Mouse (Mus musculus): ENCODE data around the gene Rbm19. TPM values are rescaled to one million over a fixed set of nuclear protein-coding genes. Genes with fewer than 3 reads are reported as not detected.

The Rbm19 gene
- polyA plus RNA-seq, 1 experiment from 2014 or later, result 12.8 TPM

DNA sequence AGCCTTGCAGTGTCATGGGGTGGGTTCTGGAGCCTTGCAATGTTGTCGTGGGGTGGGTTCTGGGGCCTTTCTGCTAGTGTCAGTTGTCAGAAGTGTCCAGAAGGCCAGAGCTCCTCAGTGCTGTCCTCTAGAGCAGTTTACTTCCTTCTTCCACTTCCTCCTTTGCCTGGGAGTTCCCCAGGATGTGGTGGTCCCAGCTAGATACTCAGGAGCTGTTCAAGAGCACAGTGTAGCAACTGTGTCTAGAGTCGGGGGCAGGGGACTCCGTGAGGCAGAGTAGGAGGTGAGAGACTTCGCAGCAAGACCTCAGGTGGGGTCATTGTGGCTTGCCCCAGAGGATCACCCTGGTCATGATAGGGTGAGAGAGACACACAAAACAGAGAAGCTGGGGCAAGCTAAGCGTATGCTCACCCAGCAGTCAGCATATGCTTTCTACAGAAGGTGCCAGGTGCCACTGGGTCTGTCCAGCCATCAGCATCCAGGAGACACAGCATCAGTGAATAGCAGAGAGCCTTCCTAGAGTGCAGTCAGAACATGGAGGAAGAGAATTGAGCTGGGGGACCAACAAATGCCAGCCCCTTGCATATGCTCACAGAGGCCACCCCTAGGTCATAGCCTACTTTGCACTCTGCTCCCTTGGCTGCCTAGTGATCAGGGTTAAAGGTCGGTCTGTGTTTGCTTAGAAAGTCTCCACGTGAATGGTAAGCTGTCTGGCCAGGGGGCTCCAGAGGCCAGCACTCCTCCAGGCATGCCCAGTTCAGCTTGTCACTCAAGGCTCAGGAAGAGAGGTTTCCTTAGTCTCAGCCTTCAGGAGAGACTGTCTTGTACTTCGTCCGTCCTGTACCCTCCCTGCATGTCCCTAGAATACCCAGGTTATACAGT is 49.0 kb downstream of the Rbm19 start:
- 79% methylated on average over 9 of the region's 9 CpGs for WGBS
- no peak overlapping the region for H3K4me3 ChIP-seq (ENCODE audit: low read depth, low read length)
- no peak overlapping the region for H3K27ac ChIP-seq (ENCODE audit: low read depth, low read length)
- ATAC-seq (no peak), DNase-seq (ENCODE audit: low spot score) (no peak)
- H3K9ac ChIP-seq (ENCODE audit: low read length), result no peak overlapping the region
- H3K9me3 ChIP-seq (replicated peaks; ENCODE audit: control insufficient read depth, low read length), result no peaks in the 10 kb centered on the region
- H3K4me1 ChIP-seq (ENCODE audit: control insufficient read depth, insufficient read depth, low read length), result peaks cover 4% of the 10 kb centered on the region; the same call in 1 of the 2 replicates
- H3K4me2 ChIP-seq (ENCODE audit: low read length), result no peak overlapping the region
- no peaks in the 10 kb centered on the region for H3K36me3 ChIP-seq (ENCODE audit: control insufficient read depth, insufficient read depth, low read length)
- H3K27me3 ChIP-seq (replicated peaks; ENCODE audit: control insufficient read depth, insufficient read depth, low read length), result no peaks in the 10 kb centered on the region

DNA sequence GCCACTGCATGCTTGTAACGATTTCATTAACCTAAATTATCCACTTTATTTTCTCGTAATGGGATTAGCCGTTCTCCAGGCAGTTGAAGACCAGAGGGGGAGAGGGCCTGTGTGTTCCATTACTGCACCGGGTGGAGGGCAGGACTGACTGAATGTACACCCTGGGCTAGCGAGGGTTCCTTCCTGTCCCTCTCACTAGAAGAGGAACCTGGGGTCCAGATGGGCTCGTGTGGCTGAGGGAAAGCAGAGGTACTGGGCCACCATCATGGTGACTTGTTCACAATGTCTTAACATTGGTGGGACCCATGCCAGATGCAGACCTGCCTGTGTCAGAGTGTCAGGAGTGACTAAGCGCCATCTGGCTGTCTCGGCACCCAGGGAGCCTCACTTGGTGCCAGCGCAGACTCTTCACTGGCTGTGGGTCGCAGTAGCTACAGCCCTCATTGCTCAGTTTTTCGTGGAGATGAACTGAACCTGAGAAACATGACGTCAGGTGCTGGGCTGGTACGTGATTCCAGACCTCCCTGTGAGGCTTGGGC is 51.6 kb downstream of the Rbm19 start:
- Histone ChIP-seq H3K4me1 (ENCODE audit: control insufficient read depth, insufficient read depth, low read length) (peaks cover 17% of the 10 kb centered on the region), H3K27me3 (replicated peaks; ENCODE audit: control insufficient read depth, insufficient read depth, low read length) (no peaks in the 10 kb centered on the region), H3K4me2 (ENCODE audit: low read length) (no peak overlapping the region), H3K9ac (ENCODE audit: low read length) (no peak overlapping the region), H3K9me3 (replicated peaks; ENCODE audit: control insufficient read depth, low read length) (no peaks in the 10 kb centered on the region), H3K36me3 (ENCODE audit: control insufficient read depth, insufficient read depth, low read length) (no peaks in the 10 kb centered on the region), H3K27ac (ENCODE audit: low read depth, low read length) (no peak overlapping the region), H3K4me3 (ENCODE audit: low read depth, low read length) (no peak overlapping the region)
- ATAC-seq (no peak), DNase-seq (ENCODE audit: low spot score) (peak; percentile 39)
- 54% methylated on average over 13 of the region's 13 CpGs for WGBS

DNA sequence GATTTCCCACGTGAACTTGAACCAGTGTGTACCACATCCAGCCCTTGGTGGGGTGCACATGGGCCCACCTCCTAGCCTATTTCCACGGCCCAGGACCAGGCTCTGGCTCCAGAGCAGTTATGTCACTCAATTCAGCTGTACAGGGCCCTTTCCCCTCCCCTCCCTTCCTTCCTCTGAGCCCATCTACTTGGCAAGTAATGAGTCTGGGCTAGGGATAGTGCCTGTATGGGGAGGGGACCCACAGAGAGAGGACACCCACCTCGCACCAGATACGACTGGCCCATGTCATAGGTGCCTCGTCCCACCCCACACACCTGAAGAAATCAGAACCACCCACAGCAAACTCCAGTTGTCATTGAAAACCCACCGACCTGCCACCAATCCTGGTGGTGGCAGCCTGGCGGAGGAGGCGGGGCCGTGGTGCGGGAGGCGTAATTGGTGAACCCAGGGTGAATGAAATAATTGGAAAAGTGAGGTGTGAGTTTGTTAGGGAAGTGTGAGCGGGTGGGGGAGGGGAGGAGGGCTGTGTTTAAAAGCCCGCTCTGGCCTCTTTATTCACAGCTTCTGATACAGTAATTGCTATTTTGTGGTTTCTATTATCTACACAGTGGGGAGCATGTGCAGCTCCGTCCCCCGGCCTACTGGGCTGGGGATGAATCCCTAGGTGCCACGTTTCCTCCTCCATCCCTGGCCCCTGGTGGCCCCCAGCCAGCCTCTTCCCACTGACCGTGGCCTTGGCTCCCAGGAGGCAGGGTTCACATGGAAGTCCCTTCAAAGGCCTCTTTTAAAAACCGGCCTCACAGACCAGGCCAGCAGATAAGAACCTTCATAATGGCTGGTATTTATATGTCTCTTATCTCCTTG is 55.8 kb downstream of the Rbm19 start:
- Histone ChIP-seq H3K9ac (ENCODE audit: low read length) (0 out of 2 replicates have a peak overlapping the region, but pooled peaks have one; percentile 13), H3K4me3 (ENCODE audit: low read depth, low read length) (no peak overlapping the region), H3K9me3 (replicated peaks; ENCODE audit: control insufficient read depth, low read length) (no peaks in the 10 kb centered on the region), H3K4me1 (ENCODE audit: control insufficient read depth, insufficient read depth, low read length) (peaks cover 21% of the 10 kb centered on the region), H3K27me3 (replicated peaks; ENCODE audit: control insufficient read depth, insufficient read depth, low read length) (no peaks in the 10 kb centered on the region), H3K4me2 (ENCODE audit: low read length) (no peak overlapping the region), H3K36me3 (ENCODE audit: control insufficient read depth, insufficient read depth, low read length) (peaks cover 7% of the 10 kb centered on the region; the same call in 1 of the 2 replicates), H3K27ac (ENCODE audit: low read depth, low read length) (peak overlapping the region; percentile 10; the same call in 1 of the 2 replicates)
- 14% methylated on average over 18 of the region's 18 CpGs for WGBS
- DNase-seq (ENCODE audit: low spot score) (peak; percentile 84), ATAC-seq (peak; percentile 69)

DNA sequence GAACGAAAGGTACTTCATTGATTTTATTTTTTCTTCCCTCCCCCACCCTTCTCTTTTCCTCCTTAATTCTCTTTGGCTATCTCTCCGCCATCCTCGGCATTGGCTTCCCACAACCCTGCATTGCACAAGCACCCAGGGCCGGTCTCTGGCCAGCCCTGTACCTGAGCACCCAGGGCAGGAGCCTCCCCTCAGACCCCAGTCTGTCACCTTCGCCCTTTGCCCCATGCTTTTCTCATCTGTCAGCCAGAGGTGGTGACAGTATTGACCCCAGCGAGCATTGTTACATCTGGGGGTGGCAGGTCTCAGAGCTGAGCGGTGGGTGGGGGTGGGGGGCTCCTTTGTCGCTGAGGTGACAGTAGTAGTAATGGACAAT is 56.5 kb downstream of the Rbm19 start:
- DNase-seq (ENCODE audit: low spot score), result no peak
- Histone ChIP-seq H3K27me3 (replicated peaks; ENCODE audit: control insufficient read depth, insufficient read depth, low read length) (no peaks in the 10 kb centered on the region), H3K4me2 (ENCODE audit: low read length) (no peak overlapping the region), H3K27ac (ENCODE audit: low read depth, low read length) (no peak overlapping the region), H3K4me3 (ENCODE audit: low read depth, low read length) (no peak overlapping the region), H3K9me3 (replicated peaks; ENCODE audit: control insufficient read depth, low read length) (no peaks in the 10 kb centered on the region), H3K9ac (ENCODE audit: low read length) (no peak overlapping the region), H3K36me3 (ENCODE audit: control insufficient read depth, insufficient read depth, low read length) (peaks cover 7% of the 10 kb centered on the region; the same call in 1 of the 2 replicates), H3K4me1 (ENCODE audit: control insufficient read depth, insufficient read depth, low read length) (peaks cover 19% of the 10 kb centered on the region)
- WGBS, result 76% methylated on average over 8 of the region's 8 CpGs
- ATAC-seq, result no peak

DNA sequence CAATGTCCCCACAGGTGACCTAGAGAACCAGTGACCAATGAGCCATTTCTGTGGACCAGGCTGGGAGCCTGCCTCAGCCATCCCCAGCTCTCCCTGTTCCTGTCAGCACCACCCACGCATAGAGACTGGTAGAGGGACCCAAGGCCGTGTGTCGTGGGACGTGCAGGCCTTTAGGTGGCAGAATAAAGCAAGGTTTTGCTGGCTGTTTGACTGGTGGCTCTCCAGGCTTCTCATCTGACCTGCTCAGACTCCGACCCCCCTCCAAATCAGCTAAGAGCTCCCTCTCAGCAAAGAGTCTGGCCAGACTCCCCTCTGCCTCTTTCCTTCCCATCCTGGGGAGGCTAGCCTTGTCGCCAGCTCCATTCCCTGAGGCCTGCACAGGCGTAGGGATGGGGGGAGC is 58.1 kb downstream of the Rbm19 start:
- H3K4me1 ChIP-seq (ENCODE audit: control insufficient read depth, insufficient read depth, low read length), result peaks cover 24% of the 10 kb centered on the region
- H3K9me3 ChIP-seq (replicated peaks; ENCODE audit: control insufficient read depth, low read length), result no peaks in the 10 kb centered on the region
- H3K4me2 ChIP-seq (ENCODE audit: low read length), result no peak overlapping the region
- WGBS, result 61% methylated on average over 7 of the region's 7 CpGs
- H3K4me3 ChIP-seq (ENCODE audit: low read depth, low read length), result no peak overlapping the region
- DNase-seq (ENCODE audit: low spot score) (peak; percentile 60), ATAC-seq (no peak)
- H3K27ac ChIP-seq (ENCODE audit: low read depth, low read length), result peak overlapping the region; percentile 39; the same call in 1 of the 2 replicates
- H3K9ac ChIP-seq (ENCODE audit: low read length), result peak overlapping the region; percentile 47
- H3K27me3 ChIP-seq (replicated peaks; ENCODE audit: control insufficient read depth, insufficient read depth, low read length), result no peaks in the 10 kb centered on the region
- H3K36me3 ChIP-seq (ENCODE audit: control insufficient read depth, insufficient read depth, low read length), result peaks cover 7% of the 10 kb centered on the region; the same call in 1 of the 2 replicates

DNA sequence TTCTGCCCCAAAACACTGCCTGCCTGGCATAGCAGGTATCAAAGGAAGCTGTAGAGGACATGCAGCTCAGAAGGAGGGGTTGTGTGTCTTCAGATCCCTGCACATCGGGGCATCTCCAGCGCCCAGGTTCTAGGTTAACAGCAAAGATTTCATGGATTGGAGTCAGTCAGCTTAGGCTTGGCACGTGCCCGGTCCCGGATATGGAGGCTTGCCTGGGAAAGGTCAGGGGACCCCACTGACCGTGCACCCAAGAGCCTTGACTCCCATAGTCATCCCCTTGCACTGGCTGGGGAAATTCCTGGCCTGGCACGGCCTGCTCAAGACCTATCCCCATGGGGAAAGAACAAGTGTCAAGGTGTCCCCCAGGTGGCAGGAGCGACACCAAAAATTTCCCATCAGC is 59.0 kb downstream of the Rbm19 start:
- Histone ChIP-seq H3K4me2 (ENCODE audit: low read length) (no peak overlapping the region), H3K4me1 (ENCODE audit: control insufficient read depth, insufficient read depth, low read length) (peaks cover 28% of the 10 kb centered on the region), H3K9ac (ENCODE audit: low read length) (no peak overlapping the region), H3K27me3 (replicated peaks; ENCODE audit: control insufficient read depth, insufficient read depth, low read length) (no peaks in the 10 kb centered on the region), H3K9me3 (replicated peaks; ENCODE audit: control insufficient read depth, low read length) (no peaks in the 10 kb centered on the region), H3K36me3 (ENCODE audit: control insufficient read depth, insufficient read depth, low read length) (peaks cover 7% of the 10 kb centered on the region; the same call in 1 of the 2 replicates), H3K4me3 (ENCODE audit: low read depth, low read length) (no peak overlapping the region), H3K27ac (ENCODE audit: low read depth, low read length) (no peak overlapping the region)
- ATAC-seq (no peak), DNase-seq (ENCODE audit: low spot score) (no peak)
- WGBS, result 91% methylated on average over 8 of the region's 8 CpGs

DNA sequence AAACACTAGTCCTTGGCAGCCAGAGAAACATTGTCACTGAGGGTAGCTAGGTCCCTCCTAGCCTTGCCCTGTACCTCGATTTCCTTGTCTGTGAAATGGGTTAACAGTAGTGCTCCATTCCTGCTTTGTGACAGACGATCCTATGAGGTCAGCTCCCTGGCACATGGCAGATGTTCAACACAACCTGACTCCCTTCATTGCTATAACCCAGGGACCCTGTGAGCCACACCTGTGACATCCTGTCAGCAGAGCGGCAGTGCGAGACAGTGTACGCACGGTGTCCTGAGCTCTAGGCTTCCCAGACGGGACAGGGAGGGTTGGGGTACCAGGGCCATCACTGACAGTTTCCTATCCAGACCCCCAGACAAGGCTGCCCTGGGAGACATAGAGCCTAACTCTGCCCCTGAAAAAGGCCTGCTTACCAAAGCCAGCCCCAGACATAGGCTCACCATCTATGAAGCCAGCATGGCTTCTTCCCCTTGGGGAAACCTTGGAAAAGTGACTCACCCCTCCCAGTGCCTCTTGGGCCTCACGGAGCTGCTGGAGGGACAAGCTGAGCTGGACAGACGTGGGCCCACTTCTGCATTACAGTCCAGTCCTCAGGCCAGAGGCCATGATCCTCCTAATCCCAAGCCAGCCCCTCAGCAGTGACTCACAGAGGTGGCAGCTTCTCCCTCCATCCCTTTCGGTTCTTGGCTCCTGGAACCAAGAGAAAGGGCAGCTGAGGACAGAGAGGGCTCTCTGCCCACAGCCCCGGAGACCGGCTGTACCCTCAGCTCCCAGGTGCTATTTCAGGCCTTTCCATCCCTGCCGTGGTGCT is 60.2 kb downstream of the Rbm19 start:
- H3K36me3 ChIP-seq (ENCODE audit: control insufficient read depth, insufficient read depth, low read length), result peaks cover 10% of the 10 kb centered on the region; the same call in 1 of the 2 replicates
- ATAC-seq (no peak), DNase-seq (ENCODE audit: low spot score) (no peak)
- no peak overlapping the region for H3K4me2 ChIP-seq (ENCODE audit: low read length)
- H3K4me1 ChIP-seq (ENCODE audit: control insufficient read depth, insufficient read depth, low read length), result peaks cover 28% of the 10 kb centered on the region
- H3K27ac ChIP-seq (ENCODE audit: low read depth, low read length), result no peak overlapping the region
- H3K9me3 ChIP-seq (replicated peaks; ENCODE audit: control insufficient read depth, low read length), result no peaks in the 10 kb centered on the region
- H3K4me3 ChIP-seq (ENCODE audit: low read depth, low read length), result no peak overlapping the region
- H3K9ac ChIP-seq (ENCODE audit: low read length), result no peak overlapping the region
- 95% methylated on average over 13 of the region's 13 CpGs for WGBS
- H3K27me3 ChIP-seq (replicated peaks; ENCODE audit: control insufficient read depth, insufficient read depth, low read length), result no peaks in the 10 kb centered on the region

DNA sequence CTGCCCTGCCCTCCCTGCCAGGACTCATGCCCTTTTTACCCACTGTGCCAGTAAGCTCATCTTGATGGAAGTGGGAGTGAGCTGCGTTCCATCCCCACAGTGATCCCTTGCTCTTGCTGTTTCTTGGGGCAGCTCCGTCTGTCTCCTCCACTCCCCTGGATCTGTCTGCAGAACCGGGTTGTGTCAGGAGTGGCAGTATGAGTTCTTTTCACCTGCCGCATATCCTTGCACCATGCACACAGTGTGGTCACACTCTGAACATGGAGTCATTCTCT is 60.7 kb downstream of the Rbm19 start:
- ATAC-seq (no peak), DNase-seq (ENCODE audit: low spot score) (no peak)
- no peak overlapping the region for H3K4me3 ChIP-seq (ENCODE audit: low read depth, low read length)
- H3K27me3 ChIP-seq (replicated peaks; ENCODE audit: control insufficient read depth, insufficient read depth, low read length), result no peaks in the 10 kb centered on the region
- peaks cover 10% of the 10 kb centered on the region; the same call in 1 of the 2 replicates for H3K36me3 ChIP-seq (ENCODE audit: control insufficient read depth, insufficient read depth, low read length)
- no peak overlapping the region for H3K27ac ChIP-seq (ENCODE audit: low read depth, low read length)
- no peak overlapping the region for H3K9ac ChIP-seq (ENCODE audit: low read length)
- 90% methylated on average over 4 of the region's 4 CpGs for WGBS
- no peaks in the 10 kb centered on the region for H3K9me3 ChIP-seq (replicated peaks; ENCODE audit: control insufficient read depth, low read length)
- peaks cover 23% of the 10 kb centered on the region for H3K4me1 ChIP-seq (ENCODE audit: control insufficient read depth, insufficient read depth, low read length)
- H3K4me2 ChIP-seq (ENCODE audit: low read length), result no peak overlapping the region
